Mouse (Mus musculus): Measurements from ENCODE around the gene Wars. TPM values are rescaled to one million over a fixed set of nuclear protein-coding genes. Genes with fewer than 3 reads are reported as not detected.

Wars gene
- polyA plus RNA-seq, 1 experiment from 2014 or later, result 94.2 TPM

DNA sequence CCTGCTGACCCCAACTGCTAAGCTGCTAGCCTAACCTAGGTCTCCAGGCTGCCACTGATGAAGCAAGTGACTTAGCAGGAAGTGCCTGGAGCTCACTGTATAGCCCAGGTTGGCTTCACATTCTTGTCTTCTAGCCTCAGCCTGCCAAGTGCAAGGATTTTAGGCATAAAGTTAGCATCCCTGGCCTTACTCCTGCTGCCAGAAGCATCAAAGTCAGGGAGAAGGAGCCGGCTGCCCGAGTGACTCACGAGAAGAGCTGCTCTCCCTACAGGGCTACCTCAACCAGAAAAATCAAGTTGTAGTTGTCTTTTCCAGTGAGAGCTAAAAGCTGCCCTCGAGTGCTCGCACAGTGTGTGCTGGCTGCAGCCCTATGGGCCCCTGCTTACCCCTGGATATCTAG lies 35.5 kb downstream of the Wars start:
- H3K4me2 ChIP-seq (replicated peaks; ENCODE audit: low read depth, low read length), result no peak overlapping the region
- 0 out of 2 replicates have a peak, but pooled peaks cover 3% of the 10 kb centered on the region for H3K4me1 ChIP-seq (ENCODE audit: control insufficient read depth, insufficient read depth, low read length)
- no peaks in the 10 kb centered on the region for H3K9me3 ChIP-seq (ENCODE audit: control insufficient read depth, low read depth, low read length)
- no peak for ATAC-seq (ENCODE audit: insufficient number of reproducible peaks, insufficient read depth, low FRiP score, low read depth)
- no peak overlapping the region for H3K9ac ChIP-seq (replicated peaks; ENCODE audit: low read depth, low read length)
- H3K4me3 ChIP-seq (ENCODE audit: low read depth, low read length), result no peak overlapping the region
- 83% methylated on average over 5 of the region's 5 CpGs for WGBS
- H3K27me3 ChIP-seq (ENCODE audit: control insufficient read depth, insufficient read depth, low read length), result no peaks in the 10 kb centered on the region
- H3K36me3 ChIP-seq (ENCODE audit: control insufficient read depth, insufficient read depth, low read length), result peaks cover 29% of the 10 kb centered on the region
- H3K27ac ChIP-seq (ENCODE audit: low read length), result no peak overlapping the region

DNA sequence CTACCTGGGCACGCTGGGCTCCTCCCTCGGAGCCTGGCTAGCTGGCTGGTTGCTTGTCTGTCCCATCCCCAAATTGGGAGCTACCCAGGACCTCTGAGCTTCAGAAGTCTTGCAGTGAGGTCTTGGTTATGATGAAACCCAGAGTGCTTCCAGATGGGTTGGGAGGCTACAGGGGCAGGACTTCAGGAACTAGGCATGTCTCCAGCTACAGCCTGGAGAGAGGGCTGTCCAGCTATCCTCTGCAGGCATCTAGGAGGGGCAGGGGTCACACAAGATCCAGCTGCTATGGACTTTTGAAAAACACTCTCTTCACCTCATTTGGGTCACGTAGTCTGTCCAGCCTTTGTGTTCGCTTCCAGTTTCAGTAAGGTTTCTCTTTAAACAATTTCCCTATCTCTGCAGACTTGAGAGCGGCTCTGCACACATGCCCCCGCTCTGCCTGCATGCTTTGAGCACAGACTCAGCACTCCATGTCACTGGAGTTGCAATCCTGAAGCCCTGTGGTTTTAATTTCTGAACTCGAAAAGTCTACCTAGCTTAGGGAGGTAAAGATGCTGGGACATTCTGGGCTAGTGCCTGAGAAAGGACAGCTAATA lies 36.3 kb downstream of the Wars start:
- H3K4me1 ChIP-seq (ENCODE audit: control insufficient read depth, insufficient read depth, low read length), result 0 out of 2 replicates have a peak, but pooled peaks cover 3% of the 10 kb centered on the region
- no peak overlapping the region for H3K4me3 ChIP-seq (ENCODE audit: low read depth, low read length)
- no peaks in the 10 kb centered on the region for H3K27me3 ChIP-seq (ENCODE audit: control insufficient read depth, insufficient read depth, low read length)
- no peak overlapping the region for H3K4me2 ChIP-seq (replicated peaks; ENCODE audit: low read depth, low read length)
- H3K27ac ChIP-seq (ENCODE audit: low read length), result peak overlapping the region; percentile 27; the same call in 1 of the 2 replicates
- H3K9me3 ChIP-seq (ENCODE audit: control insufficient read depth, low read depth, low read length), result no peaks in the 10 kb centered on the region
- ATAC-seq (ENCODE audit: insufficient number of reproducible peaks, insufficient read depth, low FRiP score, low read depth), result no peak
- H3K9ac ChIP-seq (replicated peaks; ENCODE audit: low read depth, low read length), result no peak overlapping the region
- 62% methylated on average over 7 of the region's 7 CpGs for WGBS
- H3K36me3 ChIP-seq (ENCODE audit: control insufficient read depth, insufficient read depth, low read length), result peaks cover 28% of the 10 kb centered on the region

DNA sequence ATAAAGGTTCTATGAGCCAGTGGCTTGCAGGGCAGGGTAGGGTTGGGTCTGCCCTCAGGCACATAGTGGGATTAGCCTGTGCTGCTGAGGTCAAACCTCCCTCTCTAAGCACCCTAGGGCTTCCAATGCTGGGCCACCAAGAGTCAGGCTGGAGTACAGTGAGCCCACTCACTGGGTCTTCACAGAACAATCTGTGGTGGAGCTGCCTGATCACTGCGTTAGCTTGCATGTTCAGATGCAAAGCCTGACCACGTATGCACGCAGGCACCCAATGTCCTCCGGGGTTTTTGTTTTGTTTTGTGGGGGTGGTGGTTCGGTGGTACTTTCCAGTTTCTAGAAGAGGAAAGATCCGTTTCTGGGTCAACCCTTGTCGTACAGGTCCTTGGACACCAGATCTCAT lies 36.9 kb downstream of the Wars start:
- ATAC-seq (ENCODE audit: insufficient number of reproducible peaks, insufficient read depth, low FRiP score, low read depth), result no peak
- Histone ChIP-seq H3K4me2 (replicated peaks; ENCODE audit: low read depth, low read length) (no peak overlapping the region), H3K27me3 (ENCODE audit: control insufficient read depth, insufficient read depth, low read length) (no peaks in the 10 kb centered on the region), H3K9ac (replicated peaks; ENCODE audit: low read depth, low read length) (no peak overlapping the region), H3K36me3 (ENCODE audit: control insufficient read depth, insufficient read depth, low read length) (peaks cover 22% of the 10 kb centered on the region), H3K4me3 (ENCODE audit: low read depth, low read length) (no peak overlapping the region), H3K4me1 (ENCODE audit: control insufficient read depth, insufficient read depth, low read length) (0 out of 2 replicates have a peak, but pooled peaks cover 3% of the 10 kb centered on the region), H3K27ac (ENCODE audit: low read length) (no peak overlapping the region), H3K9me3 (ENCODE audit: control insufficient read depth, low read depth, low read length) (no peaks in the 10 kb centered on the region)
- WGBS, result 80% methylated on average over 7 of the region's 7 CpGs

DNA sequence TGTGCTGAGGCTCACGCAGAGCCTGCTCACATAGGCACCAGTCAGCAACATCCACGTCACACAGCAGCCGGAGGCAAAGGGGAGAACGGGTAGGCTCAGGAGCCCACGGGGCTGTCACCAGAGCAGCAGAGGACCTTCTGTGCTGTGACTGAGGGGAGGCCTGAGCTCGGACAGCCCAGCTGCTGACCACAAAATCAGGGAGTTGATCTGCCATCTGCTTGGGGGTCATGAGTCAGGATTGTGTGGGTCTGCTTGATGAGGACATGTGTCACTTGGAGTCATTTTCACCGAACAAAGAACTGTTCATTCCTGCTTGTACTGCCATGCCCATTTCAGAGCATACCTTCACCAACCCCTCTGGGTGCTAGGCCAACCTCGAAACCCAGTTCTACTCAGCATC lies 37.8 kb downstream of the Wars start:
- no peaks in the 10 kb centered on the region for H3K9me3 ChIP-seq (ENCODE audit: control insufficient read depth, low read depth, low read length)
- H3K27ac ChIP-seq (ENCODE audit: low read length), result no peak overlapping the region
- H3K9ac ChIP-seq (replicated peaks; ENCODE audit: low read depth, low read length), result no peak overlapping the region
- 82% methylated on average over 8 of the region's 8 CpGs for WGBS
- 0 out of 2 replicates have a peak, but pooled peaks cover 3% of the 10 kb centered on the region for H3K4me1 ChIP-seq (ENCODE audit: control insufficient read depth, insufficient read depth, low read length)
- H3K36me3 ChIP-seq (ENCODE audit: control insufficient read depth, insufficient read depth, low read length), result peaks cover 15% of the 10 kb centered on the region
- H3K4me2 ChIP-seq (replicated peaks; ENCODE audit: low read depth, low read length), result no peak overlapping the region
- H3K4me3 ChIP-seq (ENCODE audit: low read depth, low read length), result no peak overlapping the region
- H3K27me3 ChIP-seq (ENCODE audit: control insufficient read depth, insufficient read depth, low read length), result no peaks in the 10 kb centered on the region
- no peak for ATAC-seq (ENCODE audit: insufficient number of reproducible peaks, insufficient read depth, low FRiP score, low read depth)

GRCm38 (mm10) chr12:108855081-108855480 lies 38.9 kb downstream of the Wars start:
- 93% methylated on average over 10 of the region's 10 CpGs for WGBS
- no peak for ATAC-seq (ENCODE audit: insufficient number of reproducible peaks, insufficient read depth, low FRiP score, low read depth)
- H3K36me3 ChIP-seq (ENCODE audit: control insufficient read depth, insufficient read depth, low read length), result peaks cover 6% of the 10 kb centered on the region
- H3K27me3 ChIP-seq (ENCODE audit: control insufficient read depth, insufficient read depth, low read length), result no peaks in the 10 kb centered on the region
- no peak overlapping the region for H3K27ac ChIP-seq (ENCODE audit: low read length)
- H3K9me3 ChIP-seq (ENCODE audit: control insufficient read depth, low read depth, low read length), result no peaks in the 10 kb centered on the region
- H3K4me2 ChIP-seq (replicated peaks; ENCODE audit: low read depth, low read length), result no peak overlapping the region
- no peak overlapping the region for H3K9ac ChIP-seq (replicated peaks; ENCODE audit: low read depth, low read length)
- 0 out of 2 replicates have a peak, but pooled peaks cover 6% of the 10 kb centered on the region for H3K4me1 ChIP-seq (ENCODE audit: control insufficient read depth, insufficient read depth, low read length)
- no peak overlapping the region for H3K4me3 ChIP-seq (ENCODE audit: low read depth, low read length)

GRCm38 (mm10) chr12:108852822-108853221 lies 41.2 kb downstream of the Wars start:
- H3K9me3 ChIP-seq (ENCODE audit: control insufficient read depth, low read depth, low read length), result no peaks in the 10 kb centered on the region
- H3K27ac ChIP-seq (ENCODE audit: low read length), result no peak overlapping the region
- H3K27me3 ChIP-seq (ENCODE audit: control insufficient read depth, insufficient read depth, low read length), result no peaks in the 10 kb centered on the region
- no peak overlapping the region for H3K4me3 ChIP-seq (ENCODE audit: low read depth, low read length)
- ATAC-seq (ENCODE audit: insufficient number of reproducible peaks, insufficient read depth, low FRiP score, low read depth), result no peak
- peaks cover 3% of the 10 kb centered on the region; the same call in 1 of the 2 replicates for H3K36me3 ChIP-seq (ENCODE audit: control insufficient read depth, insufficient read depth, low read length)
- H3K9ac ChIP-seq (replicated peaks; ENCODE audit: low read depth, low read length), result no peak overlapping the region
- no peak overlapping the region for H3K4me2 ChIP-seq (replicated peaks; ENCODE audit: low read depth, low read length)
- WGBS, result 86% methylated on average over 8 of the region's 8 CpGs
- 0 out of 2 replicates have a peak, but pooled peaks cover 3% of the 10 kb centered on the region for H3K4me1 ChIP-seq (ENCODE audit: control insufficient read depth, insufficient read depth, low read length)

GRCm38 (mm10) chr12:108850886-108851285 lies 43.1 kb downstream of the Wars start:
- Histone ChIP-seq H3K27ac (ENCODE audit: low read length) (no peak overlapping the region), H3K36me3 (ENCODE audit: control insufficient read depth, insufficient read depth, low read length) (peaks cover 3% of the 10 kb centered on the region; the same call in 1 of the 2 replicates), H3K4me3 (ENCODE audit: low read depth, low read length) (no peak overlapping the region), H3K9me3 (ENCODE audit: control insufficient read depth, low read depth, low read length) (no peaks in the 10 kb centered on the region), H3K27me3 (ENCODE audit: control insufficient read depth, insufficient read depth, low read length) (no peaks in the 10 kb centered on the region), H3K9ac (replicated peaks; ENCODE audit: low read depth, low read length) (no peak overlapping the region), H3K4me2 (replicated peaks; ENCODE audit: low read depth, low read length) (no peak overlapping the region), H3K4me1 (ENCODE audit: control insufficient read depth, insufficient read depth, low read length) (0 out of 2 replicates have a peak, but pooled peaks cover 3% of the 10 kb centered on the region)
- WGBS, result 80% methylated on average over 8 of the region's 8 CpGs
- no peak for ATAC-seq (ENCODE audit: insufficient number of reproducible peaks, insufficient read depth, low FRiP score, low read depth)

DNA sequence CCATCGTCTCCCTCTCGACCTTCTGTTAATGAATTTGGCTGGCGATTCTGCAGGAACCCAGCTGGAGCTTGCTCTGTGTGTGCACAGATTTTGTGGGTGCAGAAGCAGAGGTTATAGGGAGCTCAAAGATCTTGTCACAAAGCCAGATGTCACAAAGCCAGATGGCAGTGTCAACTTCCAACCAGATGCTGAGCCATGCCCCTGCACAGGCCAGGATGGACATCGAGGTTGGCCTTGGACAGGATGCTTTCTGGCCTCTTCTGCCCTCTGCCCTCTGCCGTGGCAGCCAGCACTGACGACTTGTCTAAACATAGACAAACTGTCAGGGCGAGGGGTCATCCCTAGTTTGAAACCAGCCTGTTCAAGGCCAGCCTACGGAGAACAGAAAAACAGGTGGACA lies 43.8 kb downstream of the Wars start:
- 0 out of 2 replicates have a peak, but pooled peaks cover 3% of the 10 kb centered on the region for H3K4me1 ChIP-seq (ENCODE audit: control insufficient read depth, insufficient read depth, low read length)
- H3K36me3 ChIP-seq (ENCODE audit: control insufficient read depth, insufficient read depth, low read length), result no peaks in the 10 kb centered on the region; the same call in none of the 2 replicates
- no peak overlapping the region for H3K9ac ChIP-seq (replicated peaks; ENCODE audit: low read depth, low read length)
- WGBS, result 33% methylated on average over 8 of the region's 8 CpGs
- H3K4me3 ChIP-seq (ENCODE audit: low read depth, low read length), result no peak overlapping the region
- no peaks in the 10 kb centered on the region for H3K27me3 ChIP-seq (ENCODE audit: control insufficient read depth, insufficient read depth, low read length)
- H3K9me3 ChIP-seq (ENCODE audit: control insufficient read depth, low read depth, low read length), result no peaks in the 10 kb centered on the region
- H3K4me2 ChIP-seq (replicated peaks; ENCODE audit: low read depth, low read length), result no peak overlapping the region
- no peak overlapping the region for H3K27ac ChIP-seq (ENCODE audit: low read length)
- no peak for ATAC-seq (ENCODE audit: insufficient number of reproducible peaks, insufficient read depth, low FRiP score, low read depth)

Measured in stomach, embryonic 14.5 days (tissue).